Mouse (Mus musculus): ENCODE measurements around the gene Castor1. TPM values are rescaled to one million over a fixed set of nuclear protein-coding genes. Genes with fewer than 3 reads are reported as not detected.

The Castor1 gene
- polyA plus RNA-seq, 1 experiment from 2014 or later: 1.5 TPM

- Histone ChIP-seq H3K4me1 (ENCODE audit: control insufficient read depth, insufficient read depth, low read length) (no peaks in the 10 kb centered on the region), H3K9me3 (ENCODE audit: control insufficient read depth, low read length) (no peaks in the 10 kb centered on the region), H3K4me3 (ENCODE audit: low read depth, low read length) (no peak overlapping the region), H3K4me2 (ENCODE audit: low read depth, severe bottlenecking) (no peak overlapping the region), H3K36me3 (ENCODE audit: control insufficient read depth, insufficient read depth, low read length) (no peaks in the 10 kb centered on the region), H3K9ac (ENCODE audit: low read length) (no peak overlapping the region), H3K27ac (replicated peaks; ENCODE audit: low read depth, low read length) (no peak overlapping the region), H3K27me3 (ENCODE audit: control insufficient read depth, insufficient read depth, low read length) (no peaks in the 10 kb centered on the region)
- ATAC-seq (ENCODE audit: insufficient number of reproducible peaks, low FRiP score, low TSS enrichment, low read depth): no peak
- 80% methylated on average over 7 of the region's 7 CpGs for WGBS
- DNase-seq (ENCODE audit: low spot score): no peak
These were observed 22.1 kb downstream of the Castor1 start for GRCm38 (mm10) chr11:4240151-4240550.

GRCm38 (mm10) chr11:4241180-4241579 is 23.2 kb downstream of the Castor1 start:
- Histone ChIP-seq H3K9me3 (ENCODE audit: control insufficient read depth, low read length) (no peaks in the 10 kb centered on the region), H3K27ac (replicated peaks; ENCODE audit: low read depth, low read length) (no peak overlapping the region), H3K36me3 (ENCODE audit: control insufficient read depth, insufficient read depth, low read length) (no peaks in the 10 kb centered on the region), H3K4me3 (ENCODE audit: low read depth, low read length) (no peak overlapping the region), H3K27me3 (ENCODE audit: control insufficient read depth, insufficient read depth, low read length) (no peaks in the 10 kb centered on the region), H3K4me2 (ENCODE audit: low read depth, severe bottlenecking) (no peak overlapping the region), H3K9ac (ENCODE audit: low read length) (no peak overlapping the region), H3K4me1 (ENCODE audit: control insufficient read depth, insufficient read depth, low read length) (no peaks in the 10 kb centered on the region)
- 75% methylated on average over 4 of the region's 4 CpGs for WGBS
- ATAC-seq (ENCODE audit: insufficient number of reproducible peaks, low FRiP score, low TSS enrichment, low read depth) (no peak), DNase-seq (ENCODE audit: low spot score) (no peak)

- ATAC-seq (ENCODE audit: insufficient number of reproducible peaks, low FRiP score, low TSS enrichment, low read depth): no peak
- no peaks in the 10 kb centered on the region for H3K27me3 ChIP-seq (ENCODE audit: control insufficient read depth, insufficient read depth, low read length)
- no peak overlapping the region for H3K9ac ChIP-seq (ENCODE audit: low read length)
- no peaks in the 10 kb centered on the region for H3K9me3 ChIP-seq (ENCODE audit: control insufficient read depth, low read length)
- no peak for DNase-seq (ENCODE audit: low spot score)
- 63% methylated on average over 6 of the region's 6 CpGs for whole genome bisulfite sequencing
- H3K4me2 ChIP-seq (ENCODE audit: low read depth, severe bottlenecking): no peak overlapping the region
- H3K4me1 ChIP-seq (ENCODE audit: control insufficient read depth, insufficient read depth, low read length): 0 out of 2 replicates have a peak, but pooled peaks cover 2% of the 10 kb centered on the region
- no peaks in the 10 kb centered on the region for H3K36me3 ChIP-seq (ENCODE audit: control insufficient read depth, insufficient read depth, low read length)
- H3K27ac ChIP-seq (replicated peaks; ENCODE audit: low read depth, low read length): no peak overlapping the region
- no peak overlapping the region for H3K4me3 ChIP-seq (ENCODE audit: low read depth, low read length)
These were observed 28.1 kb downstream of the Castor1 start for GRCm38 (mm10) chr11:4246126-4246525.

GRCm38 (mm10) chr11:4246623-4247022 is 28.6 kb downstream of the Castor1 start:
- H3K4me2 ChIP-seq (ENCODE audit: low read depth, severe bottlenecking): no peak overlapping the region
- H3K27ac ChIP-seq (replicated peaks; ENCODE audit: low read depth, low read length): no peak overlapping the region
- 68% methylated on average over 4 of the region's 4 CpGs for WGBS
- ATAC-seq (ENCODE audit: insufficient number of reproducible peaks, low FRiP score, low TSS enrichment, low read depth) (no peak), DNase-seq (ENCODE audit: low spot score) (no peak)
- no peaks in the 10 kb centered on the region for H3K36me3 ChIP-seq (ENCODE audit: control insufficient read depth, insufficient read depth, low read length)
- no peak overlapping the region for H3K4me3 ChIP-seq (ENCODE audit: low read depth, low read length)
- no peak overlapping the region for H3K9ac ChIP-seq (ENCODE audit: low read length)
- H3K27me3 ChIP-seq (ENCODE audit: control insufficient read depth, insufficient read depth, low read length): no peaks in the 10 kb centered on the region
- H3K9me3 ChIP-seq (ENCODE audit: control insufficient read depth, low read length): no peaks in the 10 kb centered on the region
- H3K4me1 ChIP-seq (ENCODE audit: control insufficient read depth, insufficient read depth, low read length): 0 out of 2 replicates have a peak, but pooled peaks cover 2% of the 10 kb centered on the region

- Histone ChIP-seq H3K36me3 (ENCODE audit: control insufficient read depth, insufficient read depth, low read length) (no peaks in the 10 kb centered on the region), H3K4me1 (ENCODE audit: control insufficient read depth, insufficient read depth, low read length) (0 out of 2 replicates have a peak, but pooled peaks cover 2% of the 10 kb centered on the region), H3K9ac (ENCODE audit: low read length) (no peak overlapping the region), H3K4me3 (ENCODE audit: low read depth, low read length) (no peak overlapping the region), H3K27ac (replicated peaks; ENCODE audit: low read depth, low read length) (no peak overlapping the region), H3K4me2 (ENCODE audit: low read depth, severe bottlenecking) (no peak overlapping the region), H3K9me3 (ENCODE audit: control insufficient read depth, low read length) (no peaks in the 10 kb centered on the region), H3K27me3 (ENCODE audit: control insufficient read depth, insufficient read depth, low read length) (no peaks in the 10 kb centered on the region)
- WGBS: 73% methylated on average over 14 of the region's 14 CpGs
- DNase-seq (ENCODE audit: low spot score): no peak
- no peak for ATAC-seq (ENCODE audit: insufficient number of reproducible peaks, low FRiP score, low TSS enrichment, low read depth)
These were observed 29.4 kb downstream of the Castor1 start for GRCm38 (mm10) chr11:4247201-4247959.

- WGBS: 98% methylated on average over 3 of the region's 3 CpGs
- H3K9ac ChIP-seq (ENCODE audit: low read length): no peak overlapping the region
- no peaks in the 10 kb centered on the region for H3K9me3 ChIP-seq (ENCODE audit: control insufficient read depth, low read length)
- H3K27ac ChIP-seq (replicated peaks; ENCODE audit: low read depth, low read length): no peak overlapping the region
- H3K27me3 ChIP-seq (ENCODE audit: control insufficient read depth, insufficient read depth, low read length): no peaks in the 10 kb centered on the region
- no peak overlapping the region for H3K4me3 ChIP-seq (ENCODE audit: low read depth, low read length)
- H3K4me1 ChIP-seq (ENCODE audit: control insufficient read depth, insufficient read depth, low read length): 0 out of 2 replicates have a peak, but pooled peaks cover 2% of the 10 kb centered on the region
- H3K36me3 ChIP-seq (ENCODE audit: control insufficient read depth, insufficient read depth, low read length): no peaks in the 10 kb centered on the region
- no peak for DNase-seq (ENCODE audit: low spot score)
- H3K4me2 ChIP-seq (ENCODE audit: low read depth, severe bottlenecking): no peak overlapping the region
- ATAC-seq (ENCODE audit: insufficient number of reproducible peaks, low FRiP score, low TSS enrichment, low read depth): no peak
These were observed 31.1 kb downstream of the Castor1 start for GRCm38 (mm10) chr11:4249151-4249550.

- Histone ChIP-seq H3K27me3 (ENCODE audit: control insufficient read depth, insufficient read depth, low read length) (no peaks in the 10 kb centered on the region), H3K36me3 (ENCODE audit: control insufficient read depth, insufficient read depth, low read length) (no peaks in the 10 kb centered on the region), H3K27ac (replicated peaks; ENCODE audit: low read depth, low read length) (no peak overlapping the region), H3K4me3 (ENCODE audit: low read depth, low read length) (no peak overlapping the region), H3K4me2 (ENCODE audit: low read depth, severe bottlenecking) (no peak overlapping the region), H3K9ac (ENCODE audit: low read length) (no peak overlapping the region), H3K4me1 (ENCODE audit: control insufficient read depth, insufficient read depth, low read length) (0 out of 2 replicates have a peak, but pooled peaks cover 2% of the 10 kb centered on the region), H3K9me3 (ENCODE audit: control insufficient read depth, low read length) (no peaks in the 10 kb centered on the region)
- 71% methylated on average over 7 of the region's 7 CpGs for WGBS
- DNase-seq (ENCODE audit: low spot score) (no peak), ATAC-seq (ENCODE audit: insufficient number of reproducible peaks, low FRiP score, low TSS enrichment, low read depth) (no peak)
These were observed 32.3 kb downstream of the Castor1 start for GRCm38 (mm10) chr11:4250290-4250689.

GRCm38 (mm10) chr11:4251376-4251775 is 33.4 kb downstream of the Castor1 start:
- Histone ChIP-seq H3K9ac (ENCODE audit: low read length) (no peak overlapping the region), H3K27me3 (ENCODE audit: control insufficient read depth, insufficient read depth, low read length) (no peaks in the 10 kb centered on the region), H3K4me2 (ENCODE audit: low read depth, severe bottlenecking) (no peak overlapping the region), H3K27ac (replicated peaks; ENCODE audit: low read depth, low read length) (no peak overlapping the region), H3K9me3 (ENCODE audit: control insufficient read depth, low read length) (no peaks in the 10 kb centered on the region), H3K4me3 (ENCODE audit: low read depth, low read length) (no peak overlapping the region), H3K36me3 (ENCODE audit: control insufficient read depth, insufficient read depth, low read length) (no peaks in the 10 kb centered on the region), H3K4me1 (ENCODE audit: control insufficient read depth, insufficient read depth, low read length) (0 out of 2 replicates have a peak, but pooled peaks cover 1% of the 10 kb centered on the region)
- WGBS: 81% methylated on average over 3 of the region's 3 CpGs
- DNase-seq (ENCODE audit: low spot score) (no peak), ATAC-seq (ENCODE audit: insufficient number of reproducible peaks, low FRiP score, low TSS enrichment, low read depth) (no peak)
